Mouse (Mus musculus): ENCODE measurements around the gene Kifc5b.

DNA sequence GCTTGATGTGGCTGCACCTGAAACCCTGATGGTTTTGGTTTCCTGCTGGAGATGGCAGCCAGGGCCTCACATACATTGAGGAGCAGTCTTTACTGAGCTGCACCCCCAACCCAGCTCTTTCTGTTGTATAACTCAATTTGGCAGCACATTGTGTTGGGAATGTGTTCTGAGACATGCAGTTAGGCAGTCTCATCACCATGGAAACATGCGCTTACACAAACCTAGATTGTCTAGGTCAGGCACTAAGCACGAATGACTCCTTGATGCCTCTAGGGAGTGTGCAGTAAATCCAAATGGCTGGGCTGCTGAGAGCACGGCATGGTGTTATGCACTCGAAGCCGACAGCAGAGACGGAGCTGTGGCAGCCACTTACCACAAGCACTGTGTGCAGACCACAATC is 22.5 kb upstream of the Kifc5b start:
- no peak for TF ChIP-seq CTCF (IDR thresholded peaks at IDR 0.05; ENCODE audit: extremely low read depth, insufficient read depth, insufficient read length, insufficient replicate concordance)
- no peak for TF ChIP-seq POLR2A (IDR thresholded peaks at IDR 0.05; ENCODE audit: low read depth, low read length)

Data from spleen, adult 2 months (tissue).